Mouse (Mus musculus) common myeloid progenitor, adult 5-6 weeks (primary cell): ENCODE measurements around the gene Mrpl53. TPM values are rescaled to one million over a fixed set of nuclear protein-coding genes. Genes with fewer than 3 reads are reported as not detected.

ENCODE experiments used
- ATAC-seq: replicated peaks from 2 replicates; pipeline ENCODE4 v1.8.0; 2016; ENCODE audit warnings: low read depth, mild to moderate bottlenecking, moderate TSS enrichment, inconsistent platforms; ENCODE audit not compliant: poor library complexity, severe bottlenecking
- total RNA-seq: library from RNA; stranded (forward); fragments of 200-1000, 187-1606 nt; gene quantifications from 2 replicates; pipeline ENCODE4 v1.2.3, GENCODE M21; 2017

Mrpl53 gene
- total RNA-seq, 1 experiment from 2014 or later, result 25.3 TPM

- no peak; the same call in 1 of the 2 replicates for ATAC-seq
Observed at GRCm38 (mm10) chr6:83087926-83088260, 20.9 kb upstream of the Mrpl53 start.

DNA sequence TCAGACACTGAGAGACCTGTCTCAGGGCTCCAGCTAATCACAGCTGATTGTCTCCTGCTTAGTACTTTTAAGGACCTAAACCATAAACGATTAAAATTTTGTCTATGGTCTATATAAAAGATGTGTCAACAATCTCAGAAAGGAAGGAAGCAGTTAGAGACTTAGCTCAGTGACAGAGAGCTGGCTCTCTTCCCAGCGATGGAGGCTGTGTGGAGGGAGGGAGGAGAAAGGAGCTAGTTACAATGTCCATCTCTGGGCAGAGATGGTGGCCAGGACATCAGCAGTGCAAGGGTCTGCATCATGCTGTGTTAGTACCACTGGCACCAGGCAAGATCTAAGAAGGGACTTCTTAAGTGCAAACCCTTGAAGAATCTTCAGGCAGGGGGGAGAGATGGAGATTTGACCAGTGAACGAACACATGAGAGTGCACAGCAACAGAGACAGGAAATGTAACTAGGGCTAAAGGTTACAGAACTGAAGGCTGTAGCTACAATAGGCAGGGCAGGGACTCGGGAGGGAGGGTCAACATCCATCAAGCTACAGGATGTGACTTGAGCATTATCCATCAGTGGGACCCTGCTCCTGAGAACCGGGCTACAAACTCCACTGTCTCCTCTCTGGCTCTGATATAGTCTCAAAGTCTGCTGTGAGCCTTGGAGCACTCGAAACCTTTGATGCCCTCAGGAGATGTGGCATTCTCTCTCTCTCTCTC is 16.3 kb upstream of the Mrpl53 start:
- no peak for ATAC-seq

DNA sequence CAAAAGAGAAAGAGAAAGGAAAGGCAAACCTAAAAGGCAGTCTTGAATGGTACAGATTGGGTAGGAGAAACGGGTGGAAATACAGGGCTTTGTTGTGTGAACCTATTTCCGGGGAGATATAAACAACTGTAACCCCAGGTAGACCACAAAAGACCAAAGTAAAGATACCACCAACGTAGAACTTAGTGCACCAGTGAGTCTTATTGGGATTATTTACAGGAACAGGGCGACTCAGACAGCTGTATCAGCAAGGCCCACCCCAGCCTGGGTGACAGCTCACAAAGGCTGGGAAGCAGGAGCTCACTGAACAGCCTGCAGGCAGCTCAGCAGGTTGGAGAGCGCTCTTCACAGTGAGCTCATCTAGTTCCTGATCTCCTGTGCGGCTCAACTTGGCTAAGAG is 12.9 kb upstream of the Mrpl53 start:
- ATAC-seq, result no peak

DNA sequence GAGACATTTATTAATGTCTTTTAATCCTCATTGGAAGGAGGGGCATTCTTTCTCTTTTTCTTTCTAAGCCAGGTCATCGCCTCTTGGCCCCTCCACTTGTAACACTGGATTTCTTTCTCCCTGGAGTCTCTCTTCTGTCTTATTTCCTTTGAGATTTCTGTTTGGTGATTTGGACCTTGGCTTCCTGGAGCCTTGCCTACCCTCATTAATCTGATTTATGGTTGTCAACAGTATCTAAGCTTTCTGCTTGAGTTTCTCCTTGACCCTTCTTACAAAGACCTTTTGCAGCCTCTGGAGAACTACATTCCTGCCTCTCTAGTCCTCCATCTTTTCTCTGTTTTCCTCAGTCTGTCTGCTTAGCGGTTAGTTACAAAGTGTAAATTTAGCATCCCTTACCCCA is 10.4 kb upstream of the Mrpl53 start:
- ATAC-seq, result no peak

DNA sequence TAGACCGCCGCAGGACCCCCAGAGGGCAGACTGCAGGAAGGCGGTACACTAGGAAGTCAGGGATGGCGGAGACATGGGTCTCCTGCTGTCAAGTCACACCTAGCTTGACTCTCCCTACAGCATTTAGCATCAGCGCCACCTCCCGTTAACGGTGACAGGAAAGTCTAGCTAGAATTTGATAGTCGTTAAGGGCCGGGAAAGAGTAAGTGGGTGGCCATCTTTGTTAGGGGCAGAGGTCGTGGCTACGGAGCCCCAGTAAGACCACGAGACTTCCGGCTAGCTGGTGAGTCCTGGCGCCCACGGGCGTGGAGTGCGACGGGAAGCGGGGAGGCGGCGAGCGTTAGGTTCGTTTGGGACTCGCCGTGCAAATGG is 7.5 kb upstream of the Mrpl53 start, which contains the start of the genes Ccdc142 and Gm42688:
Gene Ccdc142, plus strand, starts transcription at position 286 of the 372 bp plus-strand sequence.
Gene Gm42688, plus strand, starts transcription at position 302 of the 372 bp plus-strand sequence.
- ATAC-seq, result peak; percentile 84

GRCm38 (mm10) chr6:83101688-83102556 is 6.9 kb upstream of the Mrpl53 start:
- peak; percentile 60 for ATAC-seq

- no peak for ATAC-seq
Observed at GRCm38 (mm10) chr6:83103130-83103650, 5.7 kb upstream of the Mrpl53 start.

- no peak for ATAC-seq
Observed at GRCm38 (mm10) chr6:83104158-83104557, 4.7 kb upstream of the Mrpl53 start.

GRCm38 (mm10) chr6:83107566-83108400 is 1.1 kb upstream of the Mrpl53 start:
- ATAC-seq, result peak; percentile 71

DNA sequence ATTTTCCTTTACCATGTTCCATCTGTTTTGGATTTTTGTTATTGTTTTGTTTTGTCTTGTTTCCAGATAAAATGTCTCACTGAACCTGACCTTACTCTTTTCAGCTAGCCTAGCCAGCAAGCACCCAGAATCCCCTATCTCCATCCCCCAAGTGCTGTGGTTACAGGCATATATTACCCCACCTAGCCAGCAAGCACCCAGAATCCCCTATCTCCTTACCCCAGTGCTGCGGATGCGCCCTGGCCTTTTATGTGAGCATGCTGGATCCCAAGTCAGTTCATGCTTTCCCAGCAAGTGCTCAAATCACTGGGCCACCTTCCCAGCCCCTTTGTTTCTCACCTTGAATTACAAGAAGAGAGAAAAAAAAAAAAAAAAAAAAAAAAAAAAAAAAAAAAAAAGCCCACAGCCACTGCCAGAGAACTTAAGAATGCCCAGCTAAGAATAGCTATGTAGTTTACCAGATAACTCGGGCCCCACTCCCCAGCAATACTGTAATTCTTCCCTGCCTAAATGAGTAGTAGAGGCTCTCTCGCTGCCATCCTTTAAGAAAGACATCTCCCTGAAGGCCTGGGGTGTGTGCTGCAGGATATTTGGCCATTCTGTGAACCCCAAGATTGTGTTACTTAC is 2.8 kb downstream of the Mrpl53 start:
- no peak for ATAC-seq

DNA sequence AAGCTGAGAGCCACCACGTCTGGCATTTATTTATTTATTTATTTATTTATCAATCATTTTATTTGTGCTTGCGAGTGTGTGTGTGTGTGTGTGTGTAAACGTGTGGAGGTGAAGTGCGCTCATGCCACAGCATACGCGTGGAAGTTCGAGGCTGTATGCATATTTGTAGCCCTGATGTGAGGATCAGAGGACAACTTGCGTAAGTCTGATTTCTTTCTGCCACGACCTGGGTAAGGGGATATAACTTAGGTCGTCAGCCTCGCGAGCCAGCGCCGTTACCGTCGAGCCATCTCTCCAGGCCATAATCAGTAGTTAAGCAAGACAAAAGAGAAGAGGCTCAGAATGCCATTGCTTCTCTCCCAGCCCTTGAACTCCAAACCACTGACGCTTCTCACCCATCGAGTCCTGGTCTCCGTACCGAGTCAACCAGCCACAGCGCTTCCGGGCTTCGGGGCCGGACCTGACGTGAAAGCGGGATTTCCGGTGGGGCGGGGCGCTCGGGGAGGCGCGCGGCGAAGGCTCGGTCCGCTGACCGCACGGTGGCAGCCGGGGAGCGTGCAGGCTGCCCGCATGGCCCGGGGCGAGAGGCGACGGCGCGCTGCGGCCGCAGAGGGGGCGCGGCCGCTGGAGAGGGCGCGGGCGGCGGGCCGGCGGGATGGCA is 6.3 kb downstream of the Mrpl53 start, which contains the start of gene Mogs:
Gene Mogs, plus strand, starts transcription at position 486 of the 661 bp plus-strand sequence.
- ATAC-seq, result peak; percentile 86

DNA sequence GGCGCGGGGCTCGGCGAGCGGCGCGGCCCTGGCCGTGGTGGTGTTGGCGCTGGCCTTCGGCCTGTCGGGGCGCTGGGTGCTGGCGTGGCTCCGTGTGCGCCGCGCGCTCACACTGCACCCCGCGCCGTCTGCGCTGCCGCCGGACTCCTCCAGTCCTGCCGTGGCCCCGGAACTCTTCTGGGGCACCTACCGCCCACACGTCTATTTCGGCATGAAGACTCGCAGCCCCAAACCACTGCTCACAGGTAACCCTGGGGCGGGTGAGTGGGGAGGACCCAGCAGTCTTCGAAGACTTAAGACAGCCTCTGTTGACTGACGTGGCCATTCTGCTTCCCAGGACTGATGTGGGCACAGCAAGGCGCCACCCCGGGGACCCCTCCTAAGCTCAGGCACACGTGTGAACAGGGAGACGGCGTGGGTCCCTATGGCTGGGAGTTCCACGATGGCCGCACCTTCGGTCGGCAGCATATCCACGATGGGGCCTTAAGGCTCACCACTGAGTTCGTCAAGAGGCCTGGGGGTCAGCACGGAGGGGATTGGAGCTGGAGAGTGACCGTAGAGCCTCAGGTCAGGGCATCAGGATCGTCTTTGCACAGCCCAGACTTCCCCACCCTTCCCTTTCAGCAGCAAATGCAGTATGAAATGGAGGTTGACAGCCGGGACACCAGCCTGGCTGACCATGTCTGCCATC is 7.0 kb downstream of the Mrpl53 start:
- ATAC-seq, result no peak

GRCm38 (mm10) chr6:83116373-83117164 is 7.7 kb downstream of the Mrpl53 start:
- ATAC-seq, result no peak

- no peak for ATAC-seq
Observed at GRCm38 (mm10) chr6:83117165-83117438, 8.3 kb downstream of the Mrpl53 start.

- no peak for ATAC-seq
Observed at GRCm38 (mm10) chr6:83117616-83118015, 8.8 kb downstream of the Mrpl53 start.

DNA sequence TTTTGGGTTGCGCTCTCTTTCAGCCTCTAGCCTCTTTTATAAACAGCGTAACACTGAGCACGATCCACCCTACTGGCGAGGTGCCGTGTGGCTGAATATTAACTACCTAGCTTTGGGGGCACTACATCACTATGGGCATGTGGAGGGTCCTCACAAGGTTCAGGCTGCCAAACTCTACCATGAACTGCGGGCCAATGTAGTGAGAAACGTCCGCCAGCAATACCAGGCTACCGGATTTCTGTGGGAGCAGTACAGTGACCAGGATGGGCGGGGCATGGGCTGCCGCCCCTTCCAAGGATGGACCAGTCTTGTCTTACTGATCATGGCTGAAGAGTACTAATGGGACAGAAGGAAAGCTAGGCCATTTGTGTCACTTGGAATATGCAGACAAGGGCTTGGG is 9.5 kb downstream of the Mrpl53 start:
- ATAC-seq, result no peak

- peak; percentile 16 for ATAC-seq
Observed at GRCm38 (mm10) chr6:83118825-83119733, 10.2 kb downstream of the Mrpl53 start.
